22 mouse cellular contexts compared by ENCODE assay signal in genomic region chr10:104395711-104396110, GRCm38 (mm10).
"Had no signal": no experiment of that assay in that cellular context is flagged by ENCODE, and none has a peak within 500 bp of the region (broad histone marks: within the 10 kb centered on the region; RNA-seq: fewer than 3 reads in every experiment).

No protein-coding gene starts in this region.

- H3K27ac ChIP-seq: liver, embryonic 12.5 days; liver, embryonic 15.5 days; lung, embryonic 15.5 days; stomach, postnatal 0 days had no signal

- DNase-seq: kidney, adult 18-20 months; kidney, adult 9 months; kidney, postnatal 14 days; kidney, postnatal 4 days; left cerebral cortex, postnatal 4 days; liver; lung, adult 18-20 months; lung, postnatal 10 days; lung, postnatal 36 days; midbrain, embryonic 14.5 days; right cerebral cortex, adult 18-20 months; right cerebral cortex, postnatal 14 days; right cerebral cortex, postnatal 4 days; thymus, adult 2 months; thymus, postnatal 14 days; thymus, postnatal 4 days had no signal

- H3K9me3 ChIP-seq: liver, embryonic 12.5 days; liver, embryonic 15.5 days; lung, embryonic 15.5 days; megakaryocyte, embryonic 14.5 days had no signal

- H3K4me1 ChIP-seq: liver, embryonic 12.5 days; liver, embryonic 15.5 days; lung, embryonic 15.5 days; megakaryocyte, embryonic 14.5 days had no signal

- H3K27me3 ChIP-seq: liver, embryonic 12.5 days; liver, embryonic 15.5 days; lung, embryonic 15.5 days; megakaryocyte, embryonic 14.5 days had no signal

- H3K4me2 ChIP-seq: liver, embryonic 12.5 days; liver, embryonic 15.5 days; lung, embryonic 15.5 days; midbrain, embryonic 11.5 days had no signal

- H3K9ac ChIP-seq: liver, embryonic 12.5 days; liver, embryonic 15.5 days; lung, embryonic 15.5 days had no signal

- H3K36me3 ChIP-seq: liver, embryonic 12.5 days; liver, embryonic 15.5 days; lung, embryonic 15.5 days had no signal

- ATAC-seq: liver, embryonic 12.5 days had no signal

- H3K4me3 ChIP-seq: liver, embryonic 12.5 days; liver, embryonic 15.5 days; lung, embryonic 15.5 days; megakaryocyte, embryonic 14.5 days had no signal
